Mouse (Mus musculus): ENCODE data around the gene Dpp3. TPM values are rescaled to one million over a fixed set of nuclear protein-coding genes. Genes with fewer than 3 reads are reported as not detected.

Dpp3 gene
- polyA plus RNA-seq, 1 experiment = 78.7 TPM

DNA sequence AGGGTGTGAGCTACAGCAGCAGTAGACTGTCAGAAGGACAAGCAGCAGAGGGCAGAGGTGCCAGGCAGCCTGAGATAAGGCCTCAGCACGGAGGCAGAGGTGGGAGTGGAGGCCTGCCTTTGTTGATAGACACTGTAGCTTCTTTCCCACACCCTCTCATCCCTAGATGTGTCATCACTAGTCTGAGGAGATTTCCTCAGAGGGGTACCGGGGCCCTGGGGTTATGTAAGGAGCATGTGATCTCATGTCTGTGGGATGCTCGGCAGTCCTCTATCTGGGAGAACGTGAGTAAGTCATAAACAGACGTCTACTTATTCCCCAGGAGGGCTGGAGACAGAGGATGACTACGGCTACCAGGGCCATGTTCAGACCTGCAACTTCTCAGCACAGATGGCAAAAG, 69.0 kb downstream of the Dpp3 start:
- TF ChIP-seq GATA1 (IDR thresholded peaks at IDR 0.05; ENCODE audit: low read length) = no peak

Other genes starting within 250 kb of the Dpp3 start
- 0.24 TPM in 1 of 2 replicates, not detected in the other for gene Gm960, start 229.6 kb downstream of the Dpp3 start, polyA plus RNA-seq (2012)
- gene Sptbn2, start 217.1 kb downstream of the Dpp3 start, polyA plus RNA-seq (2012) = 0.01 and 0.02 TPM in 2 replicates
- gene Rbm4b, start 171.8 kb downstream of the Dpp3 start, polyA plus RNA-seq (2012) = 4.6 and 5.3 TPM in 2 replicates
- 1.8 and 15.4 TPM in 2 replicates for gene Rbm4, start 134.4 kb downstream of the Dpp3 start, polyA plus RNA-seq (2012)
- 1.7 and 12.6 TPM in 2 replicates for gene Gm21992, start 116.7 kb downstream of the Dpp3 start, polyA plus RNA-seq (2012)
- 46.8 and 61.5 TPM in 2 replicates for gene Rbm14, start 116.7 kb downstream of the Dpp3 start, polyA plus RNA-seq (2012)
- gene Ccs, start 89.0 kb downstream of the Dpp3 start, polyA plus RNA-seq (2012) = 56.4 and 100 TPM in 2 replicates
- 0.02 TPM in 1 of 2 replicates, not detected in the other for gene Ccdc87, start 88.9 kb downstream of the Dpp3 start, polyA plus RNA-seq (2012)
- not detected in 2 replicates for gene Ctsf, start 73.2 kb downstream of the Dpp3 start, polyA plus RNA-seq (2012)
- 0.50 and 0.64 TPM in 2 replicates for gene Actn3, start 50.4 kb downstream of the Dpp3 start, polyA plus RNA-seq (2012)
- 2.4 and 3.2 TPM in 2 replicates for gene Zdhhc24, start 49.6 kb downstream of the Dpp3 start, polyA plus RNA-seq (2012)
- 3.6 and 4.9 TPM in 2 replicates for gene Bbs1, start 21.7 kb downstream of the Dpp3 start, polyA plus RNA-seq (2012)
- gene Peli3, start 14.8 kb upstream of the Dpp3 start, polyA plus RNA-seq (2012) = 0.09 and 0.31 TPM in 2 replicates
- 79.7 and 109 TPM in 2 replicates for gene Mrpl11, start 33.9 kb upstream of the Dpp3 start, polyA plus RNA-seq (2012)
- gene Npas4, start 62.0 kb upstream of the Dpp3 start, polyA plus RNA-seq (2012) = not detected in 2 replicates
- 4.1 and 4.3 TPM in 2 replicates for gene Slc29a2, start 95.6 kb upstream of the Dpp3 start, polyA plus RNA-seq (2012)
- gene B4gat1, start 110.5 kb upstream of the Dpp3 start, polyA plus RNA-seq (2012) = 10.8 and 12.4 TPM in 2 replicates
- 0.15 and 0.33 TPM in 2 replicates for gene AC124502.3, start 110.6 kb upstream of the Dpp3 start, polyA plus RNA-seq (2012)
- gene Brms1, start 113.1 kb upstream of the Dpp3 start, polyA plus RNA-seq (2012) = 61.3 and 101 TPM in 2 replicates
- gene Rin1, start 122.2 kb upstream of the Dpp3 start, polyA plus RNA-seq (2012) = 1.1 TPM in 2 replicates
- gene Cd248, start 139.8 kb upstream of the Dpp3 start, polyA plus RNA-seq (2012) = 0.90 and 0.95 TPM in 2 replicates
- not detected in 2 replicates for gene Tmem151a, start 157.2 kb upstream of the Dpp3 start, polyA plus RNA-seq (2012)
- gene Yif1a, start 160.3 kb upstream of the Dpp3 start, polyA plus RNA-seq (2012) = 19.4 and 22.6 TPM in 2 replicates
- gene Cnih2, start 170.2 kb upstream of the Dpp3 start, polyA plus RNA-seq (2012) = 1.9 and 2.1 TPM in 2 replicates
- gene Rab1b, start 178.8 kb upstream of the Dpp3 start, polyA plus RNA-seq (2012) = 249 and 315 TPM in 2 replicates
- 9.0 and 11.6 TPM in 2 replicates for gene Klc2, start 190.3 kb upstream of the Dpp3 start, polyA plus RNA-seq (2012)